Mouse (Mus musculus) left cerebral cortex, adult 11 months (tissue): ENCODE results near the gene Ncmap.

Experiments
- DNase-seq: peaks from one replicate; pipeline ENCODE4 v3.0.0; 2022; ENCODE audit warnings: low spot score

The Ncmap gene

GRCm38 (mm10) chr4:135352326-135353065 lies 45.5 kb downstream of the Ncmap start:
- DNase-seq, result no peak

- no peak for DNase-seq
Observed at GRCm38 (mm10) chr4:135337376-135337942, 60.6 kb downstream of the Ncmap start.

- no peak for DNase-seq
Observed at GRCm38 (mm10) chr4:135336023-135336357, 62.0 kb downstream of the Ncmap start.

- DNase-seq, result no peak
Observed at GRCm38 (mm10) chr4:135335327-135336022, 62.6 kb downstream of the Ncmap start.

- no peak for DNase-seq
Observed at GRCm38 (mm10) chr4:135326469-135326868, 71.6 kb downstream of the Ncmap start.

GRCm38 (mm10) chr4:135326046-135326445 lies 72.0 kb downstream of the Ncmap start:
- DNase-seq, result no peak

GRCm38 (mm10) chr4:135323021-135323420 lies 75.0 kb downstream of the Ncmap start:
- no peak for DNase-seq
